Mouse (Mus musculus) C2C12 (cell line): Measurements from ENCODE around the gene Serpinb1b.

Experiments
- CTCF ChIP-seq: IDR thresholded peaks from one replicate; pipeline ENCODE4 v1.5.1; 2011; ENCODE audit not compliant: control insufficient read depth, insufficient read depth, insufficient read length
- MAX ChIP-seq: IDR thresholded peaks from one replicate; pipeline ENCODE4 v1.6.1; 2011; ENCODE audit warnings: mild to moderate bottlenecking, control low read depth
- USF1 ChIP-seq: IDR thresholded peaks from one replicate; pipeline ENCODE4 v1.6.1; 2011; ENCODE audit warnings: low read depth, mild to moderate bottlenecking, control low read depth, moderate library complexity

GRCm38 (mm10) chr13:33113054-33113453, 34.7 kb downstream of the Serpinb1b start:
- TF ChIP-seq MAX (no peak), CTCF (no peak), USF1 (no peak)
